Mouse (Mus musculus) heart, embryonic 16.5 days (tissue): ENCODE measurements around the gene Nrn1l. TPM values are rescaled to one million over a fixed set of nuclear protein-coding genes. Genes with fewer than 3 reads are reported as not detected.

Source experiments
- ATAC-seq: fragments of 200-750 bp; cut with Nextera tagmentation; replicated peaks from 2 replicates; pipeline ENCODE4 v1.8.0; 2017; ENCODE audit warnings: moderate number of reproducible peaks; ENCODE audit not compliant: insufficient read depth, low FRiP score; ENCODE audit errors: extremely low read depth
- H3K27ac ChIP-seq: fragments of 300-500 bp; sonication (generic); 2 replicates; pipeline ENCODE4 v1.5.1; 2014; ENCODE audit warnings: mild to moderate bottlenecking, low read length, control low read depth, moderate library complexity
- H3K27me3 ChIP-seq: fragments of 300-500 bp; sonication (generic); 2 replicates; pipeline ENCODE4 v1.6.1; 2014; ENCODE audit warnings: low read length, mixed read lengths; ENCODE audit not compliant: control insufficient read depth, insufficient read depth
- H3K36me3 ChIP-seq: fragments of 300-500 bp; sonication (generic); 2 replicates; pipeline ENCODE4 v1.6.1; 2014; ENCODE audit not compliant: control insufficient read depth, insufficient read depth
- H3K4me1 ChIP-seq: fragments of 300-500 bp; sonication (generic); 2 replicates; pipeline ENCODE4 v1.6.1; 2014; ENCODE audit warnings: low read length, mixed read lengths; ENCODE audit not compliant: control insufficient read depth, insufficient read depth
- H3K4me2 ChIP-seq: fragments of 300-500 bp; sonication (generic); 2 replicates; pipeline ENCODE4 v1.6.1; 2014; ENCODE audit warnings: low read depth, mild to moderate bottlenecking, control low read depth, low read length
- H3K4me3 ChIP-seq: fragments of 300-500 bp; sonication (generic); 2 replicates; pipeline ENCODE4 v1.5.1; 2014; ENCODE audit warnings: mild to moderate bottlenecking, control low read depth, low read length
- H3K9ac ChIP-seq: fragments of 300-500 bp; sonication (generic); 2 replicates; pipeline ENCODE4 v1.6.1; 2014; ENCODE audit warnings: low read length, control low read depth
- H3K9me3 ChIP-seq: fragments of 300-500 bp; sonication (generic); replicated peaks from 2 replicates; pipeline ENCODE4 v1.6.1; 2016; ENCODE audit warnings: low read length; ENCODE audit not compliant: control insufficient read depth
- WGBS: fragments of 180-500 bp; shearing (Covaris S2); extraction: QIAGEN DNeasy Blood & Tissue Kit; methylation state at CpG from one replicate; pipeline ENCODE4 v1.1.7; 2014; 5-methylcytosine and 5-hydroxymethylcytosine counted together
- polyA plus RNA-seq: library from polyadenylated mRNA; unstranded; fragments of >200 nt; fragmentation: Nextera tagmentation; extraction: Ambion mirVana; gene quantifications from 2 replicates; pipeline ENCODE4 v1.2.1, GENCODE M21; 2015

Nrn1l gene
- polyA plus RNA-seq, 1 experiment from 2014 or later, result 0.89 TPM

DNA sequence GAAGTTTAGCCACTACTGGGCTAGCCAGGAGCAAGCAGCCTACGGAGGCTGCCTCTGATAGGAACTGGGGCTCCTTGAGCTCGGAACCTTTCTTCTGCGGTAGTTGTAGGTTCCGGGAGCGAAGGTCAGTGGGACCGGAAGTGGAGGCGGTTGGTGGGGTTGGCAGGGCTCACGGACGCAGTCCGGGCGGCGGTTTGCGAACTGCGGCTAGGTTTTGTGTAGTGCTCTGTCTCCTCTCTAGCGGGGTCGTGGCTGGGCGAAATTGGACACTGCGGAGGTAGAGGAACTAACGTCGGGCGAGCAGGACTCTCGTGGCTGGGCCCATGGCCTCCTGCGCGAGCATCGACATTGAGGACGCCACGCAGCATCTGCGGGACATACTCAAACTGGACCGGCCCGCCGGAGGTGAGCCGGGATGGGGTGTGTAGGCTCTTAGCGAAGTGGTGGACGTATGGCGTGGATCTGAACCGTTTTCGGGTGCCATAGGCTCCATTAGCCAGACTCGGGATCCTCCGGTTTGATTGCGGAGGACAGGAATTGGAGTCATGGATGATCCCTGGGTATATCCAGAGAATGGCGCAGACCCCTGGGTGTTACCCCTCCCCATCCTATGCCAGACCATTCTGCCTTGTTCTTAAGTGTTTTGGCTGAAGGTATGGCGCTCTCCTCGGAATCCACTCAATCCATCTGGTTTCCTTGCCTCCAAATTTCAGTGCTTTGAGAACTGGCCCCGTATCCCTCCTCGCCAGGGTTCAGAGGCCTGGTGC lies 12.4 kb upstream of the Nrn1l start, which contains the start of gene Edc4:
Gene Edc4, plus strand, starts transcription at position 128 of the 767 bp plus-strand sequence.
- Histone ChIP-seq H3K27me3 (no peaks in the 10 kb centered on the region), H3K9me3 (no peaks in the 10 kb centered on the region), H3K27ac (peak within 1 kb of the TSS; percentile 13), H3K9ac (peak within 1 kb of the TSS; percentile 78), H3K36me3 (peaks cover 47% of the 10 kb centered on the region), H3K4me2 (peak within 1 kb of the TSS; percentile 82), H3K4me1 (peaks cover 13% of the 10 kb centered on the region), H3K4me3 (peak within 1 kb of the TSS; percentile 65)
- peak; percentile 68 for ATAC-seq
- under 1% methylated on average over 45 of the region's 45 CpGs for WGBS

DNA sequence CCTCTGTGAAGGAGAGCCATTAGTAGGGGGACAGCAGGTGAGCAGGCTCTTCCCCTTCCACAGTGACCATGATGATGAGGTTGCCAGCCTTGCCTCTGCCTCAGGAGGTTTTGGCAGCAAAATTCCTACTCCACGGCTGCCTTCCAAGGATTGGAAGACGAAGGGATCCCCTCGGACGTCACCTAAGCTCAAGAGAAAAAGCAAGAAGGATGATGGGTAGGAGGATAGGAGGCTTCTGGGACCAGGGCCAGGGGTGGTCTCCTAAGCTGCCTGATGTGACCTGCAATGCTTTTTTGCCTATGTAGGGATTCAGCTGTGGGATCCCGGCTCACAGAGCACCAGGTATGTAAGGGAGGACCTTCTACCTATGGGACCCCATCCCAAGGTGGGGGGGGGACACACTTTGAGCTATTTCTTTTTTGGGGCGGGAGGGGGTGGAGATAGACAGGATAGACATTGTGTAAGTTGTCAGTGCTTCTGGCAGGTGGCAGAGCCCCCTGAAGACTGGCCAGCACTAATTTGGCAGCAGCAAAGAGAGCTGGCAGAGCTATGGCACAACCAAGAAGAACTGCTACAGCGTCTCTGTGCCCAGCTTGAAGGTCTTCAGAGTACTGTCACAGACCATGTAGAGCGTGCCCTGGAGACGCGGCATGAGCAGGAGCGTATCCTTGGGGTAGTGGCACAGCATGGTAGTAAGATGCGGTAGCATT lies 3.5 kb upstream of the Nrn1l start:
- Histone ChIP-seq H3K4me3 (no peak overlapping the region), H3K4me1 (0 out of 2 replicates have a peak, but pooled peaks cover 2% of the 10 kb centered on the region), H3K27ac (no peak overlapping the region), H3K9ac (no peak overlapping the region), H3K9me3 (no peaks in the 10 kb centered on the region), H3K36me3 (peaks cover 57% of the 10 kb centered on the region), H3K4me2 (no peak overlapping the region), H3K27me3 (no peaks in the 10 kb centered on the region)
- ATAC-seq, result no peak
- WGBS, result 92% methylated on average over 12 of the region's 12 CpGs

GRCm38 (mm10) chr8:105890870-105891269 lies 2.5 kb upstream of the Nrn1l start:
- Histone ChIP-seq H3K36me3 (peaks cover 48% of the 10 kb centered on the region), H3K9ac (no peak overlapping the region), H3K9me3 (no peaks in the 10 kb centered on the region), H3K27me3 (no peaks in the 10 kb centered on the region), H3K27ac (no peak overlapping the region), H3K4me2 (no peak overlapping the region), H3K4me1 (0 out of 2 replicates have a peak, but pooled peaks cover 2% of the 10 kb centered on the region), H3K4me3 (no peak overlapping the region)
- ATAC-seq, result no peak
- WGBS, result 91% methylated on average over 6 of the region's 6 CpGs

GRCm38 (mm10) chr8:105892432-105892831 lies 935 bp upstream of the Nrn1l start:
- 85% methylated on average over 6 of the region's 6 CpGs for WGBS

DNA sequence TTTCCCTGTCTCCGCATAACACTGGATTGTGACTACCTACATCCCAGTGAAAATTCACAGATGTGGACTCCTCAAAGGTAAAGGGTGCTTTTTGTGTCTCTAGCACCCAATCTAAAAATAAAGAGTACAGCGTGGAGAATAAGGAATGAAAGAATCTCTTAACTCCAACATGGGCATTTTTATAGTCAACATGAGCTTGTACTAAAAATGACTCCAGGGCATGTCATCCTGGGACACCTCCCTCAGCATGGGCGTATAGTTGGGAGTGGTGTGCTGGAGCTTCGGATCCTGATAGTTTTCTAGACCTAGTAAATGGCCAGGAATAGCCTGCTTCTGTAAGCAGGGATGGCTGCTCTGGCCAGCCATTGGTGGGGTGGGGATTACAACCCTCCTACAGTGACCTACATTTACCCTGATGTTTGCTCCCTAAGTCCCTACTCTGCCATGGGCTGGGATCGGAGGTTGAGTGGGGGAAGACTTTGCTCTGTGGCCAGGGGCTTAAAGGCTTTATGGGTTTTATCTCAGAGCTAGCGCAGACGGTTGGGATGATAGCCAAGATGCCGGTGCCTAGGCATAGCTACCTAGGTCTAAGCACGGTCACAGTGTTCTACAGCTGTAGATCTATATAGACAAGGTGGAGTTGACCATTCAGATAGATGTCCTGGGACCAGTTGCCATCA lies 4.6 kb downstream of the Nrn1l start:
- no peaks in the 10 kb centered on the region for H3K9me3 ChIP-seq
- H3K9ac ChIP-seq, result no peak overlapping the region
- H3K4me1 ChIP-seq, result peaks cover 11% of the 10 kb centered on the region
- H3K36me3 ChIP-seq, result no peaks in the 10 kb centered on the region
- WGBS, result 60% methylated on average over 9 of the region's 9 CpGs
- H3K4me2 ChIP-seq, result no peak overlapping the region
- H3K27me3 ChIP-seq, result no peaks in the 10 kb centered on the region
- no peak for ATAC-seq
- H3K27ac ChIP-seq, result no peak overlapping the region
- no peak overlapping the region for H3K4me3 ChIP-seq

More at GRCm38 (mm10) chr8:105892432-105892831, 935 bp upstream of the Nrn1l start:
- ATAC-seq, result 0 out of 2 replicates have a peak, but pooled peaks have one; percentile 10
- Histone ChIP-seq H3K4me1 (0 out of 2 replicates have a peak, but pooled peaks cover 2% of the 10 kb centered on the region), H3K4me2 (no peak overlapping the region), H3K4me3 (no peak overlapping the region), H3K9me3 (no peaks in the 10 kb centered on the region), H3K27me3 (no peaks in the 10 kb centered on the region), H3K36me3 (peaks cover 34% of the 10 kb centered on the region), H3K27ac (no peak overlapping the region), H3K9ac (no peak overlapping the region)

DNA sequence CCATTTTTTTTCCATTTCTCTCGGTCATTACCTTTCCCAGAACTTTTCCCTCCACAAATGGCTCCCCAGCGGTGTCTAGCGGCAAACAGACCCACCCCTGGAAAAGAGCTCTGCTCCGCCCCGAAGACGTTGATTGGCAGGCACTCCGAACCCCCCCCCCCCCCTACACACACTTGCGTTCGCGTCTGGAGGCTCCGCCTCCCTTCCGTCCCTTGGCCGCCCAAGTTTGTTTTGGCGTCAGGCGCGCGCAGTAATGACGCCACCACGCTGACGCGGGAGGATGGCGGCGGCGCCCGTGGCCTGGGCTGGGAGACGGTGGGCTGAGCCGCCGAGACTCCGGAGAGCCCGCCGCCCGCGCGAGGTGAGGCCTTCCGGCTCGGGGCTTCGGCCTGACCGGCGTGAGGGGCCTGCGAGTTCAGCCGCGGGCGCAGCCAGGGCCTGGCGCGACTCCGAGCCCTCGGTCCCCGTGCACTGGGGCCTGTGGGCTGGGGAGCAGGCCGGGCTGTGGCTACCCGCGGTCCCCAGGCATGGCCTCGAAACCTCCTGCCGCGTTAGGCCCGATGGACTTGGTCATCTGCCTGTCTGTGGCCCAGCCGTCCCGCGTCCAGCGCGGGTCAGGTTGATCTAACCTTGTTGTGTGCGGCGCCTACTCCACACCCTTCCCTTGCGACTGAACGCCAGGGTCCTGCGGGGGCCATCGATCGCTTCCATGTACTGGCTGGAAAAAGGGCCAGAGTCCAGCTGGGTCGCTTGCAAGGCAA lies 7.0 kb downstream of the Nrn1l start, which contains the start of gene Pskh1:
Gene Pskh1, plus strand, starts transcription at position 262 of the 761 bp plus-strand sequence.
- Histone ChIP-seq H3K27me3 (no peaks in the 10 kb centered on the region), H3K27ac (peak within 1 kb of the TSS; percentile 89), H3K4me3 (peak within 1 kb of the TSS; percentile 92), H3K4me2 (peak within 1 kb of the TSS; percentile 84), H3K4me1 (peaks cover 9% of the 10 kb centered on the region), H3K36me3 (no peaks in the 10 kb centered on the region), H3K9me3 (no peaks in the 10 kb centered on the region), H3K9ac (peak within 1 kb of the TSS; percentile 99)
- ATAC-seq, result peak; percentile 96
- under 1% methylated on average over 59 of the region's 68 CpGs for WGBS

DNA sequence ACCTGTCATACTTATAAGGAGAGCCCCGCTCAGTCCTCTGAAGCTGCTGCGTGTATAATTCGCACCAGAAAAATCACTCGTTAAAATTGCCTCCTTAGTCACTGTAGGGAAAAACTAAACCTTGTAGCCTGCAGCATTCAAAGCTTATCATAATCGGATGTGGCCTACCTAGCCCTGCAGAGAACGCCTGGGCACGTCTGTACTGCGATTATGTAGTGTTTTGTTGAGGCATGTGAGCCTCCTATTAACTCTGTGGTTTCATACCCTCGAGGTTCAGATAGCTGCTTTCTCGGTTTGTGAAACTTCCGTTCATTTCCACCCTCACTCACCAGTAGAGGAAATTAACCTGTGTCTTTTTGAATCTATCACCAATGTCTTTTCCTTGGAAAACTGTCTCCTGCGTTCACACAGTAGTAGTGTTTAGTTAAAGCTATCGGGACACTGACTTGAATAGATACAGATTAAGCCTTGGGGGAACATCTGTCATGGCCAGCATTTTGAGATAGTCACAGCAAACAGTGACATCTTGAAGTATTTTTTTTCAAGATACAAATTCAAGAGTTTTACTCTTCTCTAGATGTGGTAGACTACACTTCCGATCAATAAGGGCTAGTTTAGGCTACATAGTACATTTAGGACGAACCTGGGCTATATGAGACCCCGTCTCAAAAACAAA lies 7.7 kb downstream of the Nrn1l start:
- Histone ChIP-seq H3K27ac (peak overlapping the region; percentile 89), H3K36me3 (no peaks in the 10 kb centered on the region), H3K4me3 (peak overlapping the region; percentile 92), H3K4me1 (peaks cover 9% of the 10 kb centered on the region), H3K9me3 (no peaks in the 10 kb centered on the region), H3K27me3 (no peaks in the 10 kb centered on the region), H3K9ac (peak overlapping the region; percentile 99), H3K4me2 (peak overlapping the region; percentile 84)
- WGBS, result 28% methylated on average over 16 of the region's 16 CpGs
- no peak for ATAC-seq

- H3K4me1 ChIP-seq, result no peaks in the 10 kb centered on the region
- H3K4me3 ChIP-seq, result no peak overlapping the region
- peaks cover 7% of the 10 kb centered on the region for H3K36me3 ChIP-seq
- H3K27me3 ChIP-seq, result no peaks in the 10 kb centered on the region
- no peak for ATAC-seq
- H3K9ac ChIP-seq, result no peak overlapping the region
- no peaks in the 10 kb centered on the region for H3K9me3 ChIP-seq
- 71% methylated on average over 3 of the region's 3 CpGs for WGBS
- H3K27ac ChIP-seq, result no peak overlapping the region
- H3K4me2 ChIP-seq, result no peak overlapping the region
Measured at GRCm38 (mm10) chr8:105919390-105919789, 26.0 kb downstream of the Nrn1l start.
